Mouse (Mus musculus): ENCODE results near the gene Pcsk7. TPM values are rescaled to one million over a fixed set of nuclear protein-coding genes. Genes with fewer than 3 reads are reported as not detected.

Pcsk7 gene
- polyA plus RNA-seq, 1 experiment: 32.0 TPM

GRCm38 (mm10) chr9:45938952-45939637 lies 32.8 kb downstream of the Pcsk7 start:
- Histone ChIP-seq H3K27me3 (replicated peaks; ENCODE audit: control insufficient read depth, insufficient read depth, low read length) (no peaks in the 10 kb centered on the region), H3K27ac (ENCODE audit: insufficient read depth, low read depth, low read length) (no peak overlapping the region), H3K4me1 (ENCODE audit: control insufficient read depth, insufficient read depth, low read length) (no peaks in the 10 kb centered on the region; the same call in 1 of the 2 replicates), H3K4me3 (ENCODE audit: insufficient read depth, low read depth, low read length) (no peak overlapping the region), H3K36me3 (ENCODE audit: control insufficient read depth, insufficient read depth, low read length) (peaks cover 4% of the 10 kb centered on the region; the same call in 1 of the 2 replicates)
- no peak for DNase-seq
- WGBS: 67% methylated on average over 15 of the region's 15 CpGs
- TF ChIP-seq CTCF (conservative IDR thresholded peaks at IDR 0.05; ENCODE audit: insufficient read depth, insufficient read length, low read depth, low read length): no peak
- TF ChIP-seq POLR2A (IDR thresholded peaks at IDR 0.05; ENCODE audit: low read depth, low read length): no peak

DNA sequence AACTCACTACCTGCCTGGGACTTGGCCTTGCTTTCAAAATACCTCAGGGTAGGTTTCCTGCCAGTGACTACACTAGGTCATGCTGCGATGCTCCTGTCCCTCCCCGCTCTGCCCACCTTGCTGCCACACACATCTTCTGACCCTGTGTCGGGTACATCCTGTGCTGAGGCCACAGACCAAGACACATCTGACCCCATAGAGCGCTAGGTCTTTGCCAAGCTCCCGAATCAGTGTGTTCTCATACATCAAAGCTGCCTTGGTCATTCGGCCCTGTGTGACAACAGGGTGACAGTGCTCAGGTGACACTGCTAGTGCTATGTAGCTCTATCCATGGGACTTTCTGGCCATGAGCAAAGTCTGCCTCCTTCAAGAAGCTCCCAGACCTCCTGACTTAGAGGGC lies 33.5 kb downstream of the Pcsk7 start:
- no peak for DNase-seq
- Histone ChIP-seq H3K27me3 (replicated peaks; ENCODE audit: control insufficient read depth, insufficient read depth, low read length) (no peaks in the 10 kb centered on the region), H3K27ac (ENCODE audit: insufficient read depth, low read depth, low read length) (no peak overlapping the region), H3K4me3 (ENCODE audit: insufficient read depth, low read depth, low read length) (no peak overlapping the region), H3K36me3 (ENCODE audit: control insufficient read depth, insufficient read depth, low read length) (peaks cover 4% of the 10 kb centered on the region; the same call in 1 of the 2 replicates), H3K4me1 (ENCODE audit: control insufficient read depth, insufficient read depth, low read length) (no peaks in the 10 kb centered on the region; the same call in 1 of the 2 replicates)
- TF ChIP-seq CTCF (conservative IDR thresholded peaks at IDR 0.05; ENCODE audit: insufficient read depth, insufficient read length, low read depth, low read length): no peak
- TF ChIP-seq POLR2A (IDR thresholded peaks at IDR 0.05; ENCODE audit: low read depth, low read length): no peak
- 76% methylated on average over 6 of the region's 6 CpGs for whole genome bisulfite sequencing

DNA sequence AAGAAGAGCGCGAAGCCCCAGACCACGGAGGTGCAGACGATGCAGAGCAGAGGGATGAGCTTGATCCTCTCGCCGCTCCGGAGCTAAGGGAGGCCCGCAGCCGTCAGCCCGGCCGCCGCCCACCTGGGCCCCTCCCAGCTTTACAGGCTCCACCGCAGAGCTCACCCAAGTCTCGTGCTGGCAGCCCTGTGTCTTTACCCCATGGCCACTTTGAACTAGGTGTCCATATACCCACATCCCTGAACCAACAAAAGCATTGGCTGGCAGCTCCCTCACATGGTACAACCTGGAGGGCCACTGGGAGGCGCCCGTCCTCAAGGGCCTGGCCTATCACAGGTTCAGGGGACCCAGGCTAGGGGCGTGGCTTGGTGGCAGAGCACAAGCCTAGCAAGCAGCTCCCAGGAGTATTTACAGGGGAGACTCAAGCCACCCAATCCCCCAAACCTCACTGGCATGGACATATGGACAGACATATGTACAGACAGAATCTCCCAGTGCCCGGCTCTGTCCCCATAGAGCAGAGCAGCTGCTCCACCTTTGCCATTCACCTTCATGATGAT lies 35.1 kb downstream of the Pcsk7 start:
- H3K4me1 ChIP-seq (ENCODE audit: control insufficient read depth, insufficient read depth, low read length): no peaks in the 10 kb centered on the region; the same call in 1 of the 2 replicates
- no peak overlapping the region for H3K4me3 ChIP-seq (ENCODE audit: insufficient read depth, low read depth, low read length)
- DNase-seq: no peak
- peaks cover 6% of the 10 kb centered on the region; the same call in 1 of the 2 replicates for H3K36me3 ChIP-seq (ENCODE audit: control insufficient read depth, insufficient read depth, low read length)
- TF ChIP-seq CTCF (conservative IDR thresholded peaks at IDR 0.05; ENCODE audit: insufficient read depth, insufficient read length, low read depth, low read length) (no peak), POLR2A (IDR thresholded peaks at IDR 0.05; ENCODE audit: low read depth, low read length) (no peak)
- 77% methylated on average over 18 of the region's 18 CpGs for WGBS
- H3K27me3 ChIP-seq (replicated peaks; ENCODE audit: control insufficient read depth, insufficient read depth, low read length): no peaks in the 10 kb centered on the region
- no peak overlapping the region for H3K27ac ChIP-seq (ENCODE audit: insufficient read depth, low read depth, low read length)

DNA sequence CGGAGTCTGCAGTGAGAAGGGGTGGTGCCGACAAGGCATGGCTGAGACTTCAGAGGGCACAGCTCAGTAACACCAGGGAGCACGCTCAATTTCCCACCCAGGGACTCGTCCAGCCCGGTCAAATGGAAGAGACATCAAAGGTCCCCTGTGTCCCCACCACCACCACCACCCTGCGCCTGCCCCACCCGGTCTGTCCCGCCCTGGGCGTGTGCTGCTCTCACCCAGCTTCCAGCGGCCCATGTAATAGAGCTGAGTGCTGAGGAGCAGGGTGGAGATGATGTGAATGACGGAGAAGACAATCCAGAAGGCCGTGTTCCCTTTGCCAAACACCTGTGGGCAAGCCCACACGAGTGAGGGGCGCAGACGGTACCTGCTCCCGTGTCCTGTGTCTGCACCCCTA lies 36.2 kb downstream of the Pcsk7 start:
- Histone ChIP-seq H3K27ac (ENCODE audit: insufficient read depth, low read depth, low read length) (no peak overlapping the region), H3K36me3 (ENCODE audit: control insufficient read depth, insufficient read depth, low read length) (peaks cover 6% of the 10 kb centered on the region; the same call in 1 of the 2 replicates), H3K27me3 (replicated peaks; ENCODE audit: control insufficient read depth, insufficient read depth, low read length) (no peaks in the 10 kb centered on the region), H3K4me1 (ENCODE audit: control insufficient read depth, insufficient read depth, low read length) (no peaks in the 10 kb centered on the region), H3K4me3 (ENCODE audit: insufficient read depth, low read depth, low read length) (no peak overlapping the region)
- WGBS: 90% methylated on average over 16 of the region's 16 CpGs
- TF ChIP-seq POLR2A (IDR thresholded peaks at IDR 0.05; ENCODE audit: low read depth, low read length) (no peak), CTCF (conservative IDR thresholded peaks at IDR 0.05; ENCODE audit: insufficient read depth, insufficient read length, low read depth, low read length) (no peak)
- DNase-seq: no peak

- no peaks in the 10 kb centered on the region for H3K27me3 ChIP-seq (replicated peaks; ENCODE audit: control insufficient read depth, insufficient read depth, low read length)
- H3K4me3 ChIP-seq (ENCODE audit: insufficient read depth, low read depth, low read length): no peak overlapping the region
- peaks cover 6% of the 10 kb centered on the region; the same call in 1 of the 2 replicates for H3K36me3 ChIP-seq (ENCODE audit: control insufficient read depth, insufficient read depth, low read length)
- TF ChIP-seq CTCF (conservative IDR thresholded peaks at IDR 0.05; ENCODE audit: insufficient read depth, insufficient read length, low read depth, low read length) (no peak), POLR2A (IDR thresholded peaks at IDR 0.05; ENCODE audit: low read depth, low read length) (no peak)
- WGBS: 92% methylated on average over 8 of the region's 8 CpGs
- DNase-seq: no peak
- H3K4me1 ChIP-seq (ENCODE audit: control insufficient read depth, insufficient read depth, low read length): no peaks in the 10 kb centered on the region
- H3K27ac ChIP-seq (ENCODE audit: insufficient read depth, low read depth, low read length): no peak overlapping the region
Measured at GRCm38 (mm10) chr9:45942916-45943315, 36.6 kb downstream of the Pcsk7 start.

DNA sequence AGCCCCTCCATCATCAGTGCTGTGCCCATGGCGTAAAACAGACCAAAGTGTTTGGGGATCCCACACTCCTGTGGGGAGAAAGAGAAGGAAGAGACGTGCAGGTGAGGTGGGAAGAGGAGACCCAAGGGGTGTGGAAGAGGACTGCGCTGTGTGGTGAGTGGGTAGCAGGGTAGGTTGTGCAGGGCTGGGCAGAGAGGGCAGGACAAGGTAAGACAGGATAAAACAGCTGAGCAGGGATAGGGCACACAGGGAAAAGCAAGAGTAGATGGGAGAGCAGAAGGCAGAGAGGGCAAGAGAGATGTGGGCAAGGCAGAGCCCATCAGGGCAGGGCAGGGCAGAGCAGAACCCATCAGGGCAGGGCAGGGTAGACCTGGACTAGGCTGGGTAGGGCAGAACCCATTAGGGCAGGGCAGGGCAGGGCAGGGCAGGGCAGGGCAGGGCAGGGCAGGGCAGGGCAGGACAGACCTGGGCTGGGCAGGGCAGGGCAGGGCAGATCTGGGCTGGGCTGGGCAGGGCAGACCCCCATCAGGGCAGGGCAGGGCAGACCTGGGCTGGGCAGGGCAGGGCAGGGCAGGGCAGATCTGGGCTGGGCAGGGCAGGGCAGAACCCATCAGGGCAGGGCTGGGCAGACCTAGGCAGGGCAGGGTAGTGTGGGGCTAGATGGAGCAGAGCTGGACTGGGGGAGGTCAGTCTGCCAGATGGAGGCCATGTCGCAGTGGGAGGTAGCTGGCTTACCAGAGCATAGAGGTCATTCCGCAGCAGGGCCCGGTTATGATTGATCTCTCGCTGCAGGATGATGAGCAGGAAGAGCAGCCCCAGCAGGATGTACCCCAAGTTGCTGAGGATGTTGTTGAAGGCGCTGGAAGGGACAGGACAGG lies 37.6 kb downstream of the Pcsk7 start:
- WGBS: 92% methylated on average over 8 of the region's 8 CpGs
- TF ChIP-seq POLR2A (IDR thresholded peaks at IDR 0.05; ENCODE audit: low read depth, low read length) (no peak), CTCF (conservative IDR thresholded peaks at IDR 0.05; ENCODE audit: insufficient read depth, insufficient read length, low read depth, low read length) (no peak)
- Histone ChIP-seq H3K4me3 (ENCODE audit: insufficient read depth, low read depth, low read length) (no peak overlapping the region), H3K27ac (ENCODE audit: insufficient read depth, low read depth, low read length) (no peak overlapping the region), H3K4me1 (ENCODE audit: control insufficient read depth, insufficient read depth, low read length) (no peaks in the 10 kb centered on the region), H3K27me3 (replicated peaks; ENCODE audit: control insufficient read depth, insufficient read depth, low read length) (no peaks in the 10 kb centered on the region), H3K36me3 (ENCODE audit: control insufficient read depth, insufficient read depth, low read length) (peaks cover 6% of the 10 kb centered on the region)
- no peak for DNase-seq

All from kidney, adult 2 months (tissue).